Mouse (Mus musculus) MEL (cell line): ENCODE measurements at regions not wholly inside any gene's neighbourhood (a gene's known extent, or its start where the extent isn't known, plus 50 kb on each side); places are given as distances from the start of the nearest gene placed in this dataset.

Experiments used
- DNase-seq: peaks from one replicate; pipeline ENCODE4 v3.0.0; 2011; ENCODE audit warnings: low read depth, low spot score
- H3K27ac ChIP-seq: 2 replicates; pipeline ENCODE4 v1.5.1; 2012; ENCODE audit warnings: low read depth, mild to moderate bottlenecking, control low read depth, low read length, moderate library complexity; ENCODE audit not compliant: control insufficient read depth
- H3K27me3 ChIP-seq, 2 experiments: fragments of 150-350 bp in 1 of 2; sonication (generic) in 1 of 2; 2 replicates each; pipeline ENCODE4 v1.6.1; 2012; ENCODE audit warnings: low read length in 2 of 2, mild to moderate bottlenecking in 2 of 2, improper control_type of control experiment in 1 of 2, moderate library complexity in 1 of 2; ENCODE audit not compliant: insufficient read depth in 2 of 2, control insufficient read depth in 1 of 2
- H3K36me3 ChIP-seq, 2 experiments: 2 replicates each; pipeline ENCODE4 v1.6.1; 2012 to 2014; ENCODE audit warnings: low read length in 2 of 2, improper control_type of control experiment in 1 of 2, inconsistent platforms in 1 of 2, mild to moderate bottlenecking in 1 of 2; ENCODE audit not compliant: insufficient read depth in 2 of 2, control insufficient read depth in 1 of 2
- H3K4me1 ChIP-seq, 2 experiments: fragments of 150-350 bp in 1 of 2; sonication (generic) in 1 of 2; 2 replicates each; pipeline ENCODE4 v1.6.1; 2012; ENCODE audit warnings: low read length in 2 of 2, improper control_type of control experiment in 1 of 2, mild to moderate bottlenecking in 1 of 2; ENCODE audit not compliant: insufficient read depth in 2 of 2, control insufficient read depth in 1 of 2
- H3K4me3 ChIP-seq, 2 experiments: fragments of 150-350 bp in 1 of 2; sonication (generic) in 1 of 2; 2 replicates each; pipeline ENCODE4 v1.5.1; 2012; ENCODE audit warnings: low read depth in 2 of 2, low read length in 2 of 2, mild to moderate bottlenecking in 2 of 2, moderate library complexity in 2 of 2, control low read depth in 1 of 2, improper control_type of control experiment in 1 of 2; ENCODE audit not compliant: control insufficient read depth in 1 of 2, insufficient read depth in 1 of 2
- H3K79me2 ChIP-seq: 2 replicates; pipeline ENCODE4 v1.6.1; 2012; ENCODE audit warnings: mild to moderate bottlenecking, low read length, moderate library complexity; ENCODE audit not compliant: control insufficient read depth, poor library complexity, insufficient read depth
- H3K9ac ChIP-seq: 2 replicates; pipeline ENCODE4 v1.6.1; 2012; ENCODE audit warnings: low read depth, mild to moderate bottlenecking, control low read depth, low read length, moderate library complexity; ENCODE audit not compliant: control insufficient read depth, poor library complexity, severe bottlenecking
- H3K9me3 ChIP-seq: fragments of 150-350 bp; sonication (generic); replicated peaks from 2 replicates; pipeline ENCODE4 v1.6.1; 2012; ENCODE audit warnings: mild to moderate bottlenecking, low read length, improper control_type of control experiment, moderate library complexity; ENCODE audit not compliant: insufficient read depth
- CHD1 ChIP-seq: IDR thresholded peaks from 2 replicates; pipeline ENCODE4 v1.6.1; 2012; ENCODE audit warnings: low read depth, mild to moderate bottlenecking, inconsistent platforms, low read length, improper control_type of control experiment
- CHD2 ChIP-seq: IDR thresholded peaks from 2 replicates; pipeline ENCODE4 v1.6.1; 2011; ENCODE audit warnings: low read length, improper control_type of control experiment
- ELF1 ChIP-seq: IDR thresholded peaks from 2 replicates; pipeline ENCODE4 v1.6.1; 2014; ENCODE audit warnings: low read depth, mild to moderate bottlenecking, inconsistent platforms, low read length, improper control_type of control experiment, moderate library complexity
- EP300 ChIP-seq, 2 experiments: IDR thresholded peaks; 2 replicates each; pipeline ENCODE4 v1.6.1; 2011; ENCODE audit warnings: improper control_type of control experiment in 2 of 2, low read length in 2 of 2, low read depth in 1 of 2, mild to moderate bottlenecking in 1 of 2
- GATA1 ChIP-seq: IDR thresholded peaks from 2 replicates; pipeline ENCODE4 v1.6.1; 2011; ENCODE audit warnings: low read depth, low read length, improper control_type of control experiment
- JUND ChIP-seq: IDR thresholded peaks from 2 replicates; pipeline ENCODE4 v1.6.1; 2011; ENCODE audit warnings: low read depth, mild to moderate bottlenecking, improper control_type of control experiment, low read length
- KAT2A ChIP-seq: conservative IDR thresholded peaks from 2 replicates; pipeline ENCODE4 v1.6.1; 2012; ENCODE audit warnings: low read depth, low read length, improper control_type of control experiment, inconsistent platforms
- MAFK ChIP-seq: IDR thresholded peaks from 2 replicates; pipeline ENCODE4 v1.6.1; 2011; ENCODE audit warnings: low read depth, mild to moderate bottlenecking, low read length, improper control_type of control experiment, borderline replicate concordance
- MAZ ChIP-seq: IDR thresholded peaks from 2 replicates; pipeline ENCODE4 v1.6.1; 2012; ENCODE audit warnings: low read depth, mild to moderate bottlenecking, inconsistent platforms, low read length, improper control_type of control experiment
- MEF2A ChIP-seq: IDR thresholded peaks from 2 replicates; pipeline ENCODE4 v1.6.1; 2014; ENCODE audit warnings: low read depth, mild to moderate bottlenecking, inconsistent platforms, low read length, improper control_type of control experiment; ENCODE audit not compliant: poor library complexity, insufficient replicate concordance, severe bottlenecking; ENCODE audit errors: extremely low read depth
- MXI1 ChIP-seq: IDR thresholded peaks from 2 replicates; pipeline ENCODE4 v1.6.1; 2011; ENCODE audit warnings: mild to moderate bottlenecking, low read depth, low read length, improper control_type of control experiment
- MYB ChIP-seq: IDR thresholded peaks from 2 replicates; pipeline ENCODE4 v1.6.1; 2011; ENCODE audit warnings: mild to moderate bottlenecking, low read depth, low read length, improper control_type of control experiment
- NELFE ChIP-seq: IDR thresholded peaks from 2 replicates; pipeline ENCODE4 v1.6.1; 2011; ENCODE audit warnings: low read depth, low read length, improper control_type of control experiment
- NRF1 ChIP-seq: IDR thresholded peaks from 2 replicates; pipeline ENCODE4 v1.6.1; 2014; ENCODE audit warnings: low read depth, mild to moderate bottlenecking, inconsistent platforms, low read length, improper control_type of control experiment, moderate library complexity; ENCODE audit not compliant: poor library complexity, insufficient read depth, severe bottlenecking
- POLR2AphosphoS5 ChIP-seq: IDR thresholded peaks from 2 replicates; pipeline ENCODE4 v1.6.1; 2012; ENCODE audit warnings: low read depth, borderline replicate concordance, mild to moderate bottlenecking, inconsistent platforms, low read length, moderate library complexity, mixed read lengths
- RAD21 ChIP-seq: IDR thresholded peaks from 2 replicates; pipeline ENCODE4 v1.6.1; 2011; ENCODE audit warnings: mild to moderate bottlenecking, low read depth, low read length, improper control_type of control experiment
- RCOR1 ChIP-seq: IDR thresholded peaks from 2 replicates; pipeline ENCODE4 v1.6.1; 2012; ENCODE audit warnings: low read depth, mild to moderate bottlenecking, inconsistent platforms, low read length, improper control_type of control experiment
- TBP ChIP-seq: IDR thresholded peaks from 2 replicates; pipeline ENCODE4 v1.8.0; 2011; ENCODE audit warnings: low read depth, low read length, improper control_type of control experiment
- USF1 ChIP-seq: IDR thresholded peaks from 2 replicates; pipeline ENCODE4 v1.6.1; 2014; ENCODE audit warnings: low read depth, mild to moderate bottlenecking, inconsistent platforms, low read length, improper control_type of control experiment, moderate library complexity
- USF2 ChIP-seq, 2 experiments: IDR thresholded peaks; 2 replicates each; pipeline ENCODE4 v1.6.1; 2011 to 2012; ENCODE audit warnings: improper control_type of control experiment in 2 of 2, low read length in 2 of 2, borderline replicate concordance in 1 of 2, inconsistent platforms in 1 of 2, low read depth in 1 of 2, mild to moderate bottlenecking in 1 of 2; ENCODE audit not compliant: insufficient read depth in 1 of 2
- ZC3H11A ChIP-seq: IDR thresholded peaks from 2 replicates; pipeline ENCODE4 v1.6.1; 2012; ENCODE audit warnings: low read depth, mild to moderate bottlenecking, inconsistent platforms, low read length, improper control_type of control experiment
- ZKSCAN1 ChIP-seq: IDR thresholded peaks from 2 replicates; pipeline ENCODE4 v1.6.1; 2012; ENCODE audit warnings: low read depth, mild to moderate bottlenecking, inconsistent platforms, low read length, improper control_type of control experiment, moderate library complexity
- ZMIZ1 ChIP-seq: IDR thresholded peaks from 2 replicates; pipeline ENCODE4 v1.6.1; 2012; ENCODE audit warnings: low read depth, mild to moderate bottlenecking, inconsistent platforms, low read length, improper control_type of control experiment, moderate library complexity

- TF ChIP-seq JUND, result no peak
- TF ChIP-seq RCOR1, result no peak
- no peak for TF ChIP-seq MAFK
- no peak for TF ChIP-seq USF1
- TF ChIP-seq GATA1, result no peak
- no peak for TF ChIP-seq MAZ
- no peak for TF ChIP-seq MYB
- no peak for TF ChIP-seq ZC3H11A
- no peak for TF ChIP-seq USF2 (IDR thresholded peaks at IDR 0.05; ENCODE audit: borderline replicate concordance in 1 of 2, insufficient read depth in 1 of 2, low read depth in 1 of 2, low read length in 2 of 2)
- no peak for TF ChIP-seq ZMIZ1
- TF ChIP-seq RAD21, result no peak
- no peak for TF ChIP-seq KAT2A
- no peak for TF ChIP-seq MXI1
- no peak for TF ChIP-seq TBP
- TF ChIP-seq NELFE, result no peak
- no peak for TF ChIP-seq CHD1
- TF ChIP-seq ZKSCAN1, result no peak
- TF ChIP-seq POLR2AphosphoS5, result no peak
- TF ChIP-seq MEF2A, result no peak
- TF ChIP-seq EP300 (IDR thresholded peaks at IDR 0.05; ENCODE audit: low read depth in 1 of 2, low read length in 2 of 2), result no peak
- Histone ChIP-seq H3K36me3 (no peaks in the 10 kb centered on the region), H3K27ac (no peak overlapping the region), H3K9me3 (no peaks in the 10 kb centered on the region), H3K27me3 (no peaks in the 10 kb centered on the region), H3K79me2 (no peaks in the 10 kb centered on the region), H3K4me3 (no peak overlapping the region), H3K9ac (no peak overlapping the region), H3K4me1 (no peaks in the 10 kb centered on the region)
- no peak for DNase-seq
Measured at GRCm38 (mm10) chr8:26527186-26527580, 407.8 kb downstream of the Gm45692 start.

DNA sequence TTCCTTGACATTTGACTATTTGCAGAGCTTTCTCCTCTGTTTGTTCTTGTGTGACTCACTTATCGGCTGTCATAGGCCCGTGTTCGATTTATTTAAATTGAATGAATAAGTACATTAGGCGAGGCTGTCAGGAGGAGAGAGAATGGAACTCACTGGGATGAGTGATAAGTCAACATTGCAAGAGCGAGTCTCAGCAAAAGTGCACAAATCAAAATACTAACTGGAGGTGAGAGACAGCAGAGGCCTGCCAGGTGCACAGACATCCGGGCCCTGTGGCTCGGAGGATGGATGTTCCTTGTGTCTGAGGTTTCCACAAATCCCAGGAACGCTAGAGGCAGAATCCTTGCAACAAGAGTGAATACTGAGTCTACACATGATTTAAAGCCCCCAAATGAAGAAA lies 410.6 kb downstream of the Gm45692 start:
- no peaks in the 10 kb centered on the region for H3K9me3 ChIP-seq
- no peaks in the 10 kb centered on the region for H3K27me3 ChIP-seq
- no peak overlapping the region for H3K9ac ChIP-seq
- H3K4me3 ChIP-seq, result no peak overlapping the region
- no peak for TF ChIP-seq CHD2
- TF ChIP-seq NRF1, result no peak
- TF ChIP-seq ELF1, result no peak
- no peak for TF ChIP-seq KAT2A
- TF ChIP-seq MYB, result no peak
- TF ChIP-seq ZKSCAN1, result no peak
- H3K27ac ChIP-seq, result no peak overlapping the region
- no peaks in the 10 kb centered on the region for H3K4me1 ChIP-seq
- no peaks in the 10 kb centered on the region for H3K36me3 ChIP-seq
- no peaks in the 10 kb centered on the region for H3K79me2 ChIP-seq
- no peak for DNase-seq
